Mouse (Mus musculus) forebrain, postnatal 0 days (tissue): ENCODE results near the gene Htatip2. TPM values are rescaled to one million over a fixed set of nuclear protein-coding genes. Genes with fewer than 3 reads are reported as not detected.

Experiments used
- ATAC-seq: fragments of 200-750 bp; cut with Nextera tagmentation; 2 replicates; pipeline ENCODE4 v1.8.0; 2017; ENCODE audit warnings: mild to moderate bottlenecking, moderate library complexity
- DNase-seq: peaks from one replicate; pipeline ENCODE4 v3.0.0-alpha.2; 2015
- H3K27ac ChIP-seq: fragments of 300-500 bp; sonication (generic); 2 replicates; pipeline ENCODE4 v1.5.1; 2014; ENCODE audit warnings: low read depth, mild to moderate bottlenecking, antibody characterized with exemption, low read length, moderate library complexity, mixed read lengths
- H3K27me3 ChIP-seq: fragments of 300-500 bp; sonication (generic); 2 replicates; pipeline ENCODE4 v1.6.1; 2014; ENCODE audit warnings: mild to moderate bottlenecking, low read length, mixed read lengths; ENCODE audit not compliant: insufficient read depth
- H3K36me3 ChIP-seq: fragments of 300-500 bp; sonication (generic); 2 replicates; pipeline ENCODE4 v1.6.1; 2014; ENCODE audit warnings: mild to moderate bottlenecking, moderate library complexity; ENCODE audit not compliant: insufficient read depth
- H3K4me1 ChIP-seq: fragments of 300-500 bp; sonication (generic); 2 replicates; pipeline ENCODE4 v1.6.1; 2014; ENCODE audit warnings: antibody characterized with exemption; ENCODE audit not compliant: insufficient read depth
- H3K4me2 ChIP-seq: fragments of 300-500 bp; sonication (generic); 2 replicates; pipeline ENCODE4 v1.6.1; 2014; ENCODE audit warnings: low read depth, mild to moderate bottlenecking, moderate library complexity
- H3K4me3 ChIP-seq: fragments of 300-500 bp; sonication (generic); 2 replicates; pipeline ENCODE4 v1.5.1; 2014; ENCODE audit warnings: low read depth, low read length, mixed read lengths
- H3K9ac ChIP-seq: fragments of 300-500 bp; sonication (generic); 2 replicates; pipeline ENCODE4 v1.6.1; 2014; ENCODE audit warnings: mild to moderate bottlenecking
- H3K9me3 ChIP-seq: fragments of 300-500 bp; sonication (generic); 2 replicates; pipeline ENCODE4 v1.6.1; 2016; ENCODE audit warnings: low read length
- CTCF ChIP-seq: sonication (generic); IDR thresholded peaks from 2 replicates; pipeline ENCODE4 v1.5.1; 2016; ENCODE audit warnings: antibody characterized with exemption, control low read depth, low read depth
- WGBS: fragments of 180-500 bp; shearing (Covaris S2); extraction: QIAGEN DNeasy Blood & Tissue Kit; methylation state at CpG from one replicate; pipeline ENCODE4 v1.1.7; 2014; 5-methylcytosine and 5-hydroxymethylcytosine counted together
- polyA plus RNA-seq: library from polyadenylated mRNA; unstranded; fragments of >200 nt; fragmentation: Nextera tagmentation; extraction: Ambion mirVana; gene quantifications from 2 replicates; pipeline ENCODE4 v1.2.1, GENCODE M21; 2015
- total RNA-seq: library from RNA; depleted of rRNA; stranded (reverse); fragments of >200 nt; gene quantifications from 2 replicates; pipeline ENCODE4 v1.2.3, GENCODE M21; 2014

Gene Htatip2
- total and polyA plus RNA-seq, 2 experiments from 2014 or later = 1.1 to 5.5 TPM

GRCm38 (mm10) chr7:49741923-49742322 lies 17.0 kb upstream of the Htatip2 start:
- no peak for TF ChIP-seq CTCF
- DNase-seq = no peak
- ATAC-seq = no peak
- H3K4me3 ChIP-seq = no peak overlapping the region
- no peaks in the 10 kb centered on the region for H3K4me1 ChIP-seq
- 11% methylated on average over 10 of the region's 10 CpGs for WGBS
- no peak overlapping the region for H3K4me2 ChIP-seq
- no peaks in the 10 kb centered on the region for H3K9me3 ChIP-seq
- no peak overlapping the region for H3K9ac ChIP-seq
- peaks cover 6% of the 10 kb centered on the region for H3K27me3 ChIP-seq
- H3K27ac ChIP-seq = no peak overlapping the region
- no peaks in the 10 kb centered on the region for H3K36me3 ChIP-seq

GRCm38 (mm10) chr7:49751148-49751547 lies 7.8 kb upstream of the Htatip2 start:
- Histone ChIP-seq H3K27me3 (peaks cover 45% of the 10 kb centered on the region), H3K4me3 (no peak overlapping the region), H3K27ac (no peak overlapping the region), H3K9ac (no peak overlapping the region), H3K4me2 (no peak overlapping the region), H3K9me3 (no peaks in the 10 kb centered on the region), H3K36me3 (no peaks in the 10 kb centered on the region), H3K4me1 (no peaks in the 10 kb centered on the region)
- ATAC-seq = peak; percentile 32; the same call in 1 of the 2 replicates
- 7% methylated on average over 4 of the region's 4 CpGs for WGBS
- DNase-seq = peak; percentile 75
- peak; percentile 85 for TF ChIP-seq CTCF

- peak; percentile 75 for DNase-seq
- peaks cover 57% of the 10 kb centered on the region for H3K27me3 ChIP-seq
- no peak overlapping the region for H3K4me3 ChIP-seq
- TF ChIP-seq CTCF = peak; percentile 72
- H3K27ac ChIP-seq = no peak overlapping the region
- ATAC-seq = peak; percentile 28
- no peaks in the 10 kb centered on the region for H3K4me1 ChIP-seq
- no peak overlapping the region for H3K4me2 ChIP-seq
- 34% methylated on average over 25 of the region's 25 CpGs for WGBS
- no peak overlapping the region for H3K9ac ChIP-seq
- no peaks in the 10 kb centered on the region for H3K36me3 ChIP-seq
- no peaks in the 10 kb centered on the region for H3K9me3 ChIP-seq
Observed at GRCm38 (mm10) chr7:49752730-49753506, 6.0 kb upstream of the Htatip2 start.

GRCm38 (mm10) chr7:49754767-49755166 lies 4.1 kb upstream of the Htatip2 start:
- ATAC-seq (0 out of 2 replicates have a peak, but pooled peaks have one; percentile 19), DNase-seq (peak; percentile 66)
- no peak overlapping the region for H3K9ac ChIP-seq
- H3K4me2 ChIP-seq = no peak overlapping the region
- H3K4me1 ChIP-seq = no peaks in the 10 kb centered on the region
- H3K4me3 ChIP-seq = no peak overlapping the region
- no peaks in the 10 kb centered on the region for H3K9me3 ChIP-seq
- no peaks in the 10 kb centered on the region for H3K36me3 ChIP-seq
- peak; percentile 79 for TF ChIP-seq CTCF
- H3K27me3 ChIP-seq = peaks cover 52% of the 10 kb centered on the region
- no peak overlapping the region for H3K27ac ChIP-seq
- 6% methylated on average over 9 of the region's 9 CpGs for WGBS

- 66% methylated on average over 13 of the region's 13 CpGs for WGBS
- ATAC-seq (0 out of 2 replicates have a peak, but pooled peaks have one; percentile 32), DNase-seq (no peak)
- H3K36me3 ChIP-seq = no peaks in the 10 kb centered on the region
- H3K9ac ChIP-seq = no peak overlapping the region
- H3K4me3 ChIP-seq = no peak overlapping the region
- peaks cover 6% of the 10 kb centered on the region; the same call in 1 of the 2 replicates for H3K27me3 ChIP-seq
- no peak overlapping the region for H3K27ac ChIP-seq
- no peaks in the 10 kb centered on the region for H3K4me1 ChIP-seq
- TF ChIP-seq CTCF = no peak
- no peak overlapping the region for H3K4me2 ChIP-seq
- H3K9me3 ChIP-seq = no peaks in the 10 kb centered on the region
Observed at GRCm38 (mm10) chr7:49762605-49763004, 3.7 kb downstream of the Htatip2 start.

GRCm38 (mm10) chr7:49764011-49764716 lies 5.2 kb downstream of the Htatip2 start:
- no peak for ATAC-seq
- H3K9me3 ChIP-seq = no peaks in the 10 kb centered on the region

DNA sequence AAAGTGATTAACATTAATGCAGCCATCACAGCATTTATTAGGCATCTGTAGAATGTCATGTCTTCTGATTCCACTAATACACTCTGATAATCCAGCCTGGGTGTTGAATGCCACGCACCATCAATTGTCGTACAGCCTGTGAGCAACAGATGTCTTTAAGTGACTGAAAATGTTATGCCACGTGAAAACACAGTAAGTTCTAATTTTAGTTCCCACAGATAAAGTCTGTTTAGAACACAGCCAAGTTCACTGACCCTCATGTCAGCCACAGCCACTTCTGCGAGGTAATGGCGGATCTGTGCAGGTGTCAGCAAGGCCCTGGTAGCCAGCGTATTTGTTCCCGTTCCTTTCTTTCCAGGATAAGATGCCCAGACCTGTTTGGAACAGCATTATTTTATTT lies 7.3 kb downstream of the Htatip2 start:
- Histone ChIP-seq H3K9me3 (no peaks in the 10 kb centered on the region), H3K4me1 (no peaks in the 10 kb centered on the region), H3K27me3 (no peaks in the 10 kb centered on the region), H3K4me3 (no peak overlapping the region), H3K4me2 (no peak overlapping the region), H3K36me3 (no peaks in the 10 kb centered on the region), H3K27ac (no peak overlapping the region), H3K9ac (no peak overlapping the region)
- DNase-seq = no peak
- ATAC-seq = no peak
- no peak for TF ChIP-seq CTCF
- 90% methylated on average over 7 of the region's 7 CpGs for WGBS

More at GRCm38 (mm10) chr7:49764011-49764716, 5.2 kb downstream of the Htatip2 start:
- no peaks in the 10 kb centered on the region for H3K36me3 ChIP-seq
- H3K27me3 ChIP-seq = no peaks in the 10 kb centered on the region
- no peak overlapping the region for H3K27ac ChIP-seq
- WGBS = 85% methylated on average over 10 of the region's 10 CpGs
- no peak overlapping the region for H3K4me3 ChIP-seq
- DNase-seq = no peak
- H3K4me2 ChIP-seq = no peak overlapping the region
- no peak for TF ChIP-seq CTCF
- H3K4me1 ChIP-seq = no peaks in the 10 kb centered on the region
- H3K9ac ChIP-seq = no peak overlapping the region
